ENCODE assay signal across 23 mouse cellular contexts in genomic region chr11:65706176-65706575, GRCm38 (mm10).
DNase-seq lines count a peak whose midpoint lies in the region; ATAC-seq lines count a peak whose summit lies in the region.
"Had no signal": no experiment of that assay in that cellular context is flagged by ENCODE, and none has a peak within 500 bp of the region (broad histone marks: within the 10 kb centered on the region; RNA-seq: fewer than 3 reads in every experiment).

No protein-coding gene starts in this region.

- peak; percentile 23 for DNase-seq in forebrain, embryonic 14.5 days (ENCODE audit: low spot score)
- no peak for DNase-seq in forebrain, embryonic 11.5 days (ENCODE audit: low spot score)
- peak; percentile 48 for DNase-seq in layer of hippocampus, adult 9-11 months
- DNase-seq in layer of hippocampus, adult 9-10 months (ENCODE audit: low spot score): no peak
- DNase-seq in cerebellum, adult 9-10 months: peak; percentile 44
- DNase-seq in cerebellum, postnatal 36 days: peak; percentile 17 to 31
- DNase-seq in spleen, adult 18-20 months: no peak
- no peak for DNase-seq in natural killer cell, adult 2 months (ENCODE audit: low spot score in 2 of 2)
- DNase-seq: adrenal gland, postnatal 25 days; embryo, embryonic 11 days; gastrocnemius, postnatal 25 days; kidney, adult 2 months had no signal

- no peaks in the 10 kb centered on the region for H3K27me3 ChIP-seq in forebrain, embryonic 14.5 days (replicated peaks; ENCODE audit: control insufficient read depth, insufficient read depth, low read length)
- H3K27me3 ChIP-seq in forebrain, embryonic 11.5 days (ENCODE audit: control insufficient read depth, insufficient read depth, low read length): no peaks in the 10 kb centered on the region
- H3K27me3 ChIP-seq: CH12.LX; embryonic facial prominence, embryonic 15.5 days; heart, embryonic 12.5 days; hindbrain, embryonic 15.5 days; Patski had no signal

- H3K36me3 ChIP-seq in forebrain, embryonic 14.5 days (ENCODE audit: control insufficient read depth, insufficient read depth, low read length): peaks cover 29% of the 10 kb centered on the region
- H3K36me3 ChIP-seq in forebrain, embryonic 11.5 days (ENCODE audit: control insufficient read depth, insufficient read depth, low read length): no peaks in the 10 kb centered on the region

- ATAC-seq in forebrain, embryonic 14.5 days: no peak
- no peak for ATAC-seq in forebrain, embryonic 11.5 days (replicated peaks; ENCODE audit: low FRiP score)
- ATAC-seq: activated CD4-positive, CD25-positive, alpha-beta regulatory T cell, adult 4 months; forebrain, embryonic 16.5 days; intestine, embryonic 16.5 days; Patski had no signal

- H3K4me1 ChIP-seq in forebrain, embryonic 14.5 days (ENCODE audit: control insufficient read depth, insufficient read depth, low read length): no peaks in the 10 kb centered on the region
- no peaks in the 10 kb centered on the region for H3K4me1 ChIP-seq in forebrain, embryonic 11.5 days (replicated peaks; ENCODE audit: control insufficient read depth, insufficient read depth, low read length)
- H3K4me1 ChIP-seq: embryonic facial prominence, embryonic 15.5 days; forebrain, embryonic 10.5 days; heart, embryonic 12.5 days; hindbrain, embryonic 10.5 days; hindbrain, embryonic 15.5 days had no signal

- 83% methylated on average over 2 of the region's 2 CpGs for WGBS in forebrain, embryonic 14.5 days
- WGBS in forebrain, embryonic 11.5 days: 90% methylated on average over 2 of the region's 2 CpGs

- no peaks in the 10 kb centered on the region for H3K9me3 ChIP-seq in forebrain, embryonic 14.5 days (replicated peaks; ENCODE audit: control insufficient read depth, low read length)
- no peaks in the 10 kb centered on the region for H3K9me3 ChIP-seq in forebrain, embryonic 11.5 days (ENCODE audit: control insufficient read depth, low read length)
- H3K9me3 ChIP-seq: embryonic facial prominence, embryonic 15.5 days; forebrain, embryonic 10.5 days; heart, embryonic 12.5 days; hindbrain, embryonic 10.5 days; hindbrain, embryonic 15.5 days had no signal

- no peak overlapping the region for H3K27ac ChIP-seq in forebrain, embryonic 14.5 days (ENCODE audit: low read depth, low read length)
- H3K27ac ChIP-seq in forebrain, embryonic 11.5 days (ENCODE audit: low read depth, low read length): no peak overlapping the region
- H3K27ac ChIP-seq: embryonic facial prominence, embryonic 15.5 days; forebrain, embryonic 10.5 days; hindbrain, embryonic 10.5 days; hindbrain, embryonic 15.5 days had no signal

- no peak overlapping the region for H3K9ac ChIP-seq in forebrain, embryonic 14.5 days (ENCODE audit: low read length)
- no peak overlapping the region for H3K9ac ChIP-seq in forebrain, embryonic 11.5 days (ENCODE audit: low read length)
- H3K9ac ChIP-seq: embryonic facial prominence, embryonic 15.5 days; heart, embryonic 12.5 days; hindbrain, embryonic 15.5 days had no signal

- H3K4me2 ChIP-seq in forebrain, embryonic 14.5 days (ENCODE audit: low read length): no peak overlapping the region
- H3K4me2 ChIP-seq in forebrain, embryonic 11.5 days (ENCODE audit: low read depth, low read length, severe bottlenecking): no peak overlapping the region
- H3K4me2 ChIP-seq: embryonic facial prominence, embryonic 15.5 days; heart, embryonic 12.5 days; hindbrain, embryonic 15.5 days had no signal

- no peak overlapping the region for H3K4me3 ChIP-seq in forebrain, embryonic 14.5 days (ENCODE audit: low read depth, low read length)
- H3K4me3 ChIP-seq in forebrain, embryonic 11.5 days (ENCODE audit: low read depth, low read length): no peak overlapping the region
- H3K4me3 ChIP-seq: embryonic facial prominence, embryonic 15.5 days; erythroblast, embryonic 14.5 days; forebrain, embryonic 10.5 days; heart, embryonic 12.5 days; hindbrain, embryonic 10.5 days; hindbrain, embryonic 15.5 days had no signal

Comparison
In these comparisons a context has a peak if more than half of its experiments do, and no peak if none do; other contexts are left out.
1. DNase-seq: peak in forebrain, embryonic 14.5 days (single experiment), layer of hippocampus, adult 9-11 months (single experiment), cerebellum, adult 9-10 months (single experiment) and cerebellum, postnatal 36 days (2 of 2); none in forebrain, embryonic 11.5 days (single experiment), layer of hippocampus, adult 9-10 months (single experiment), spleen, adult 18-20 months (0 of 2) and natural killer cell, adult 2 months (0 of 2).